Mouse (Mus musculus): Measurements from ENCODE around the gene Tmem87a.

- TF ChIP-seq CTCF (IDR thresholded peaks at IDR 0.05; ENCODE audit: low read depth, low read length): no peak
- no peak for TF ChIP-seq POLR2A (IDR thresholded peaks at IDR 0.05; ENCODE audit: insufficient read depth, low read length)
- no peak for TF ChIP-seq EP300 (IDR thresholded peaks at IDR 0.05; ENCODE audit: insufficient read depth, low read depth, low read length)
Measured at GRCm38 (mm10) chr2:120341741-120342140, 62.2 kb downstream of the Tmem87a start.
